Mouse (Mus musculus) heart, adult 2 months (tissue): ENCODE data around the gene Slc51a. TPM values are rescaled to one million over a fixed set of nuclear protein-coding genes. Genes with fewer than 3 reads are reported as not detected.

ENCODE experiments used
- DNase-seq, 2 experiments: peaks; one replicate each; pipeline ENCODE4 v3.0.0; 2021
- H3K27ac ChIP-seq: fragments of 200-600 bp; 2 replicates; pipeline ENCODE4 v1.8.1; 2022
- H3K27me3 ChIP-seq: fragments of 200-500 bp; 2 replicates; pipeline ENCODE4 v1.6.1; 2012; ENCODE audit warnings: mild to moderate bottlenecking, low read length, inconsistent platforms, mixed read lengths; ENCODE audit not compliant: control insufficient read depth, insufficient read depth
- H3K36me3 ChIP-seq: fragments of 200-500 bp; 2 replicates; pipeline ENCODE4 v1.6.1; 2012; ENCODE audit warnings: low read length, inconsistent platforms; ENCODE audit not compliant: control insufficient read depth, insufficient read depth
- H3K4me1 ChIP-seq: fragments of 200-500 bp; 2 replicates; pipeline ENCODE4 v1.6.1; 2011; ENCODE audit warnings: low read length; ENCODE audit not compliant: control insufficient read depth, insufficient read depth
- H3K4me3 ChIP-seq: fragments of 200-600 bp; 2 replicates; pipeline ENCODE4 v1.8.1; 2022
- H3K79me2 ChIP-seq: fragments of 200-500 bp; replicated peaks from 2 replicates; pipeline ENCODE4 v1.6.1; 2012; ENCODE audit warnings: mild to moderate bottlenecking, inconsistent platforms, low read length, moderate library complexity, mixed read lengths; ENCODE audit not compliant: control insufficient read depth, insufficient read depth
- H3K9ac ChIP-seq: fragments of 200-500 bp; 2 replicates; pipeline ENCODE4 v1.6.1; 2012; ENCODE audit warnings: low read depth, mild to moderate bottlenecking, control low read depth, inconsistent platforms, low read length, mixed read lengths
- CTCF ChIP-seq: fragments of 200-600 bp; IDR thresholded peaks from 2 replicates; pipeline ENCODE4 v1.8.1; 2022; ENCODE audit warnings: antibody characterized with exemption, mild to moderate bottlenecking, moderate library complexity
- EP300 ChIP-seq: fragments of 200-500 bp; IDR thresholded peaks from 2 replicates; pipeline ENCODE4 v1.6.1; 2011; ENCODE audit warnings: low read depth, low read length, control low read depth; ENCODE audit not compliant: insufficient read depth
- POLR2A ChIP-seq: fragments of 200-500 bp; IDR thresholded peaks from 2 replicates; pipeline ENCODE4 v1.6.1; 2011; ENCODE audit warnings: mild to moderate bottlenecking, low read depth, low read length, control low read depth; ENCODE audit not compliant: insufficient read depth
- WGBS: fragments of 180-500 bp; shearing (Covaris S2); methylation state at CpG from one replicate; pipeline ENCODE4 v1.1.7; 2018; 5-methylcytosine and 5-hydroxymethylcytosine counted together
- intact Hi-C: fragments of 180-260 bp; cut with DNase I; formaldehyde crosslinking; loops from one replicate; pipeline ENCODE4 v1.15.1; 2025
- polyA plus RNA-seq: library from polyadenylated mRNA; depleted of rRNA; stranded (reverse); fragments of >200 nt; gene quantifications from 2 replicates; pipeline ENCODE4 v1.2.3, GENCODE M21; 2012
- total RNA-seq, 2 experiments: library from RNA; stranded (reverse); gene quantifications; 2 replicates each; pipeline ENCODE4 v1.2.3; 2021

Gene Slc51a
- total and polyA plus RNA-seq, 3 experiments: 0.55 to 1.1 (median 0.63) TPM

GRCm38 (mm10) chr16:32523462-32524243 is 36.0 kb upstream of the Slc51a start:
- WGBS: 54% methylated on average over 8 of the region's 8 CpGs
- intact Hi-C loops: loop anchor here (5.0 kb wide), 1 partner anchor 84 kb away; the partner anchor contains the start of gene Tfrc
- no peaks in the 10 kb centered on the region for H3K27me3 ChIP-seq
- no peaks in the 10 kb centered on the region for H3K79me2 ChIP-seq
- no peak for TF ChIP-seq CTCF
- peak; percentile 70; the same call in 1 of the 2 replicates for TF ChIP-seq EP300
- no peak overlapping the region; the same call in 1 of the 2 replicates for H3K9ac ChIP-seq
- no peak overlapping the region for H3K4me3 ChIP-seq
- peak overlapping the region; percentile 81 for H3K27ac ChIP-seq
- peaks cover 6% of the 10 kb centered on the region; the same call in 1 of the 2 replicates for H3K4me1 ChIP-seq
- peak; percentile 61 to 72 for DNase-seq
- no peaks in the 10 kb centered on the region for H3K36me3 ChIP-seq

GRCm38 (mm10) chr16:32522578-32523194 is 35.0 kb upstream of the Slc51a start:
- Histone ChIP-seq H3K27ac (peak overlapping the region; percentile 81), H3K79me2 (no peaks in the 10 kb centered on the region), H3K36me3 (no peaks in the 10 kb centered on the region), H3K9ac (no peak overlapping the region), H3K27me3 (no peaks in the 10 kb centered on the region), H3K4me3 (no peak overlapping the region), H3K4me1 (peaks cover 6% of the 10 kb centered on the region; the same call in 1 of the 2 replicates)
- TF ChIP-seq CTCF (peak; percentile 24), POLR2A (no peak)
- WGBS: 47% methylated on average over 6 of the region's 6 CpGs
- no peak for DNase-seq
- intact Hi-C loops: loop anchor here (5.0 kb wide), 1 partner anchor 85 kb away; the partner anchor contains the start of gene Tfrc

GRCm38 (mm10) chr16:32520372-32520748 is 32.7 kb upstream of the Slc51a start:
- 74% methylated on average over 9 of the region's 9 CpGs for WGBS
- peaks cover 4% of the 10 kb centered on the region; the same call in 1 of the 2 replicates for H3K4me1 ChIP-seq
- TF ChIP-seq CTCF (no peak), EP300 (no peak), POLR2A (no peak)
- no peaks in the 10 kb centered on the region for H3K36me3 ChIP-seq
- DNase-seq: peak in 1 of 2 experiments; percentile 35
- H3K27ac ChIP-seq: no peak overlapping the region
- intact Hi-C loops: loop anchor here (5.0 kb wide), 1 partner anchor 87 kb away; the partner anchor contains the start of gene Tfrc
- no peak overlapping the region for H3K4me3 ChIP-seq
- no peaks in the 10 kb centered on the region for H3K27me3 ChIP-seq
- no peak overlapping the region for H3K9ac ChIP-seq
- no peaks in the 10 kb centered on the region for H3K79me2 ChIP-seq

GRCm38 (mm10) chr16:32519656-32520371 is 32.1 kb upstream of the Slc51a start:
- H3K79me2 ChIP-seq: no peaks in the 10 kb centered on the region
- TF ChIP-seq CTCF: no peak
- no peak for TF ChIP-seq EP300
- TF ChIP-seq POLR2A: no peak
- WGBS: 85% methylated on average over 15 of the region's 15 CpGs
- no peaks in the 10 kb centered on the region for H3K36me3 ChIP-seq
- no peak overlapping the region for H3K4me3 ChIP-seq
- no peak overlapping the region for H3K27ac ChIP-seq
- no peak for DNase-seq
- H3K4me1 ChIP-seq: peaks cover 4% of the 10 kb centered on the region; the same call in 1 of the 2 replicates
- intact Hi-C loops: loop anchor here (5.0 kb wide), 1 partner anchor 87 kb away; the partner anchor contains the start of gene Tfrc
- H3K27me3 ChIP-seq: no peaks in the 10 kb centered on the region
- no peak overlapping the region for H3K9ac ChIP-seq

GRCm38 (mm10) chr16:32517785-32518481 is 30.3 kb upstream of the Slc51a start:
- WGBS: 87% methylated on average over 12 of the region's 12 CpGs
- no peaks in the 10 kb centered on the region for H3K79me2 ChIP-seq
- intact Hi-C loops: no loop called here

More at GRCm38 (mm10) chr16:32517785-32518481, 30.3 kb upstream of the Slc51a start:
- H3K4me3 ChIP-seq: no peak overlapping the region
- TF ChIP-seq EP300 (no peak), POLR2A (no peak), CTCF (no peak)
- H3K27ac ChIP-seq: no peak overlapping the region
- no peak for DNase-seq
- no peaks in the 10 kb centered on the region for H3K36me3 ChIP-seq
- no peaks in the 10 kb centered on the region; the same call in 1 of the 2 replicates for H3K27me3 ChIP-seq
- H3K9ac ChIP-seq: no peak overlapping the region
- H3K4me1 ChIP-seq: no peaks in the 10 kb centered on the region
